In genomic region chrX:142966008-142966966, GRCm38 (mm10) we compare ENCODE assay signal across 8 mouse cellular contexts. TPM values are rescaled to one million over a fixed set of nuclear protein-coding genes. Genes with fewer than 3 reads are reported as not detected.
A peak's percentile ranks its signal among the peaks of the same experiment; 100 is the strongest.
DNase-seq lines count a peak whose midpoint lies in the region; ATAC-seq and TF ChIP-seq lines count a peak whose summit lies in the region.

TSS of gene Ammecr1 (minus strand) at chrX:142966728.

- H3K4me2 ChIP-seq in hindbrain, embryonic 14.5 days (replicated peaks) = peak within 1 kb of the TSS; percentile 63

- H3K27me3 ChIP-seq in hindbrain, embryonic 14.5 days (ENCODE audit: control insufficient read depth, insufficient read depth, low read length) = peaks cover 8% of the 10 kb centered on the region; the same call in 1 of the 2 replicates

- peak; percentile 24 for DNase-seq in WW6 (ENCODE audit: low read depth, low spot score)
- peak; percentile 80 to 86 for DNase-seq in cerebellum, postnatal 25 days
- peak; percentile 23 to 28 for DNase-seq in frontal cortex, postnatal 25 days (ENCODE audit: low spot score in 2 of 2)
- DNase-seq in hindbrain, embryonic 14.5 days (ENCODE audit: low spot score) = peak; percentile 75
- DNase-seq in left cerebral cortex, adult 2 months (ENCODE audit: extremely low spot score in 1 of 2, low spot score in 2 of 2) = peak; percentile 56 to 63
- DNase-seq in right cerebral cortex, adult 18-20 months = peak; percentile 67
- DNase-seq in urinary bladder, postnatal 10 days (ENCODE audit: low spot score) = peak; percentile 9

- no peaks in the 10 kb centered on the region for H3K36me3 ChIP-seq in hindbrain, embryonic 14.5 days (replicated peaks; ENCODE audit: control insufficient read depth, insufficient read depth)
- H3K36me3 ChIP-seq in macrophage (ENCODE audit: inconsistent target) = no peaks in the 10 kb centered on the region

- TF ChIP-seq CTCF in left cerebral cortex, adult 2 months (IDR thresholded peaks at IDR 0.05) = no peak

- WGBS in hindbrain, embryonic 14.5 days = 13% methylated on average over 52 of the region's 112 CpGs
- WGBS in macrophage (ENCODE audit: missing documents) = 14% methylated on average over 38 of the region's 112 CpGs

- H3K4me3 ChIP-seq in hindbrain, embryonic 14.5 days (replicated peaks; ENCODE audit: low read length) = peak within 1 kb of the TSS; percentile 66
- H3K4me3 ChIP-seq in left cerebral cortex, adult 2 months = peak within 1 kb of the TSS; percentile 56
- peak within 1 kb of the TSS; percentile 56 for H3K4me3 ChIP-seq in macrophage (ENCODE audit: inconsistent target)

- intact Hi-C loops in left cerebral cortex, adult 2 months (cut with DNase I) = loop anchor here (5.0 kb wide), 2 partner anchors 74 to 139 kb away; no protein-coding TSS in a partner anchor

- H3K4me1 ChIP-seq in hindbrain, embryonic 14.5 days (replicated peaks; ENCODE audit: control insufficient read depth, insufficient read depth, low read length) = no peaks in the 10 kb centered on the region; the same call in 1 of the 2 replicates

- peaks cover 20% of the 10 kb centered on the region; the same call in 1 of the 2 replicates for H3K79me2 ChIP-seq in macrophage (ENCODE audit: inconsistent target)

- peak; percentile 94 for ATAC-seq in hindbrain, embryonic 14.5 days (ENCODE audit: low FRiP score)

- peak within 1 kb of the TSS; percentile 81 for H3K9ac ChIP-seq in hindbrain, embryonic 14.5 days

- H3K27ac ChIP-seq in hindbrain, embryonic 14.5 days = peak within 1 kb of the TSS; percentile 91
- H3K27ac ChIP-seq in left cerebral cortex, adult 2 months = peak within 1 kb of the TSS; percentile 80
- no peak within 1 kb of the TSS for H3K27ac ChIP-seq in macrophage

- no peaks in the 10 kb centered on the region for H3K9me3 ChIP-seq in hindbrain, embryonic 14.5 days (ENCODE audit: control insufficient read depth, low read length)

RNA-seq across cellular contexts. Expression of gene Ammecr1, which starts in this region (rescaled TPM):
- 4.5 and 4.7 TPM in 2 replicates for polyA plus RNA-seq in hindbrain, embryonic 14.5 days (2014; fragmentation: Nextera tagmentation; extraction: Ambion mirVana)
- 1 to 10 TPM; 2.6 to 3.6 TPM for total RNA-seq in left cerebral cortex, adult 2 months (2021)
- 1 to 10 TPM in 25 of 26 experiments, under 1 TPM in 1; 0.94 to 8.1 (median 4.2) TPM for total RNA-seq in macrophage (2018; cell fraction: chromatin; rRNA removed)
- 1 to 10 TPM; 3.8 to 6.8 (median 5.1) TPM for total RNA-seq in macrophage (2018; cell fraction: cytosol; rRNA removed)
- 10 to 100 TPM in 2 of 26 experiments, 1 to 10 TPM in 24; 2.4 to 11.3 (median 6.8) TPM for total RNA-seq in macrophage (2018; cell fraction: nucleus; rRNA removed)
- polyA plus RNA-seq in macrophage (2018) = 2.7 to 3.9 TPM (median 3.4 TPM) in 3 replicates

Comparison
In these comparisons a context has a peak if more than half of its experiments do, and no peak if none do; other contexts are left out.
1. DNase-seq: peak in every context shown above with its lines; median percentile 83 in cerebellum, postnatal 25 days; 75 in hindbrain, embryonic 14.5 days; 67 in right cerebral cortex, adult 18-20 months; 60 in left cerebral cortex, adult 2 months; 26 in frontal cortex, postnatal 25 days; 24 in WW6; 9 in urinary bladder, postnatal 10 days.